Mouse (Mus musculus): ENCODE results near the gene Cdc25a. TPM values are rescaled to one million over a fixed set of nuclear protein-coding genes. Genes with fewer than 3 reads are reported as not detected.

Cdc25a gene
- polyA plus RNA-seq, 1 experiment from 2014 or later: 36.3 TPM

DNA sequence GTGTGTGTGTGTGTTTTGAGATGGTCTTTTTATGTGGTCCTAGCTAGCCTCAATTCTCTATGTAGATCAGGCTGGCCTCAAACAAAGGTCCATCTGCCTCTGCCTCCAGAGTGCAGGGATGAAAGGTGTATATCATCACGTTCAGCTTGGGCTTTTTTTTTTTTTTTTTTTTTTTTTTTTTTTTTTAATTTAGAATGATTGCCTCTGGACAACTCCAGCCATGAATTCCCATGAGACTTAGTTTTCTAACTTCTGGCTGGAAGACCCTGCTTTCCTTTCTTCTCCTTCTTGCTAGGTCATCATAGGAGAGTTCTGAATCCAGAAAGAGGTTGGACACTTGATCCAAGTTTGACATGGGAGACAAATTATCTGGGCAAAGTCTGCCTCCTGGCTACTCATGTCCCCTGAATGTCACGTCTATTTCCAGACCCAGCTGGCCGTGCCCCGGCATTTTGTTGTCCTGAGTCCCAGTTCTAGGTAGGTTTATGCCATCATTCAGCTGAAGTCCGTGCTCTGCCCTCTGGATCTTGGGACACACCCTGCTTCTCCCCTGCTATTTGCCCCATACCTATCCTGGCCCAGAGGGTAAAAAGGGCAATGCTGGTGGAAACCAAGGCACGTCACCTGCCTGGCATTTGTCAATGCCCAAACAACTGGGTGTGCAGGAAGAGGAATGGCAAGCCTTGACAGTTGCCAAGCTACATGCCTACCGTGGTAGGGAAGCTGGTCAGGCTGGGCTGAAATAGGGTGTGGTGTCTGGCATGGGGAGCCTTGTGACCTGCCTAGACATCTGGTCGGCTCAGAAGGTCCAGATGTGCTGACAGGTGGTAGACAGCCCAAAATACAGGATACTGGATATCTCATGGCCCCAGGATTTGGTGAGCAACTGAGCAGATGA is 21.1 kb downstream of the Cdc25a start:
- H3K4me3 ChIP-seq: no peak overlapping the region
- no peak overlapping the region for H3K9ac ChIP-seq
- no peak for ATAC-seq (ENCODE audit: low FRiP score, low read depth)
- H3K27ac ChIP-seq: no peak overlapping the region
- H3K27me3 ChIP-seq: no peaks in the 10 kb centered on the region
- H3K36me3 ChIP-seq: peaks cover 38% of the 10 kb centered on the region
- 81% methylated on average over 8 of the region's 8 CpGs for WGBS
- H3K4me2 ChIP-seq (replicated peaks): no peak overlapping the region
- no peaks in the 10 kb centered on the region for H3K9me3 ChIP-seq
- H3K4me1 ChIP-seq: peaks cover 6% of the 10 kb centered on the region; the same call in 1 of the 2 replicates

DNA sequence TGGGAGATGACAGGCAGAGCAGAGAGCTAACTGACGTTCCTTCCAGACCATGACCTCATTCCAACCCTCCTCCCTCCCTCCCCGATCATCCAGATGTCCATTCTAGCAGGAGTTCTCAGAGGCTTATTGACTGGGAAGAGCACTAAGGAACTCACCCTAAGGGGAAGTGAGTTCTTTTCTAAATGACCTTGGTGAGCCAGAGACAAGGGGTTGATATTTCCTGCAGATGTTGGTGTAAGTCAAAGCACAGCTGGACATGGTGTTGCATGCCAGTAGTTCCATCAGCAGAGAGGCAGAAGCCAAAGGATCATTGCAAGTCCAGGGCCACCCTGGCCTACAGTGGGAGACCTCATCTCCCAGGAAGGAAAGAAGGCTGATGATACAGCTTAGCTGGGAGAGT is 22.6 kb downstream of the Cdc25a start:
- Histone ChIP-seq H3K4me1 (peaks cover 6% of the 10 kb centered on the region; the same call in 1 of the 2 replicates), H3K4me2 (replicated peaks) (no peak overlapping the region), H3K27me3 (no peaks in the 10 kb centered on the region), H3K36me3 (peaks cover 24% of the 10 kb centered on the region), H3K9me3 (no peaks in the 10 kb centered on the region), H3K4me3 (no peak overlapping the region), H3K27ac (no peak overlapping the region), H3K9ac (no peak overlapping the region)
- no peak for ATAC-seq (ENCODE audit: low FRiP score, low read depth)
- 28% methylated on average over 2 of the region's 2 CpGs for WGBS

- no peak overlapping the region for H3K27ac ChIP-seq
Measured at GRCm38 (mm10) chr9:109899361-109899760, 24.0 kb downstream of the Cdc25a start.

GRCm38 (mm10) chr9:109899774-109900173 is 24.4 kb downstream of the Cdc25a start:
- Histone ChIP-seq H3K4me2 (replicated peaks) (no peak overlapping the region), H3K27ac (no peak overlapping the region), H3K9ac (no peak overlapping the region), H3K27me3 (no peaks in the 10 kb centered on the region), H3K4me1 (no peaks in the 10 kb centered on the region; the same call in 1 of the 2 replicates), H3K9me3 (no peaks in the 10 kb centered on the region), H3K36me3 (peaks cover 11% of the 10 kb centered on the region), H3K4me3 (no peak overlapping the region)
- WGBS: 72% methylated on average over 8 of the region's 8 CpGs
- no peak for ATAC-seq (ENCODE audit: low FRiP score, low read depth)

More at GRCm38 (mm10) chr9:109899361-109899760, 24.0 kb downstream of the Cdc25a start:
- ATAC-seq (ENCODE audit: low FRiP score, low read depth): no peak
- H3K4me1 ChIP-seq: peaks cover 3% of the 10 kb centered on the region; the same call in 1 of the 2 replicates
- no peak overlapping the region for H3K4me3 ChIP-seq
- peaks cover 11% of the 10 kb centered on the region for H3K36me3 ChIP-seq
- no peak overlapping the region for H3K9ac ChIP-seq
- no peaks in the 10 kb centered on the region for H3K9me3 ChIP-seq
- 52% methylated on average over 13 of the region's 15 CpGs for WGBS
- H3K4me2 ChIP-seq (replicated peaks): no peak overlapping the region
- H3K27me3 ChIP-seq: no peaks in the 10 kb centered on the region

DNA sequence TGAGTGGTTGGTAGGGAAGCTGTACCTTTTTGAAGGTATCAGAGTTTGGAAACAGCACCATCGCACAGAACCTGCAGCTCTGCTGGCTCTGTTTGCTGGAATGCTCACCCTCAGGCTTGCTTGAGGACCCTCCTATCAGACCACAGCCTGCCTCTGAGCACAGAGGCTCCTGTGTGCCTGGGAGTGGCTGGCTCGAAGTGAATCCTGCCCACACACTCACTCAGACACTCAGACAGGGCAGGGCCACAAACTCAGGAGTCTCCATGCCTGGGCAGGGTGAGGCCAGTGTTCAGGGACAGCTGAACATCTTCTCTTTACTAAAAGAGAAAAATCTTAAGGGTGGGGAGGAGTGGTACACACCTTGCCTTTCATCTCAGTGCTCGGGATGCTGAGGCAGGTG is 25.2 kb downstream of the Cdc25a start:
- ATAC-seq (ENCODE audit: low FRiP score, low read depth): no peak
- H3K4me3 ChIP-seq: no peak overlapping the region
- WGBS: 86% methylated on average over 3 of the region's 3 CpGs

DNA sequence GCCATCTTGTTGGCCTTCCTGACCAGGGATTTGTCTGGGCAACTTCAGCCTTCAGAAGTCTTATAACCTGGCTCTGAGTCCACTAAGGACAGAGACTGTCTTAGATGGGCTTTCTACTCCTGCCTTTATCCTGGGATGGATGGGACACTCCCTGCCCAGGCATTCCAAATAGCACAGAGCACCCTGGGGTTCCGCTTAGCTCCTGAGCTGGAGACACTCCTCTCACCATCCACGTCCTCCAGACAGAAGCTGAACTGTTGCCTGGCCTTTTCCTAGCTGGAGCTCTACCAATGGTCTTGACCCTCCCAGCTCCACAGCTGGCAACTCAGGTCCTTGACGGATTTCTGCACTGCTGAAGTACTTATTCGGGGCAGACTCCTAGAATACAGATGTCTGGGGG is 26.9 kb downstream of the Cdc25a start:
- no peaks in the 10 kb centered on the region for H3K9me3 ChIP-seq
- no peak overlapping the region for H3K4me2 ChIP-seq (replicated peaks)
- H3K27ac ChIP-seq: no peak overlapping the region
- 56% methylated on average over 4 of the region's 4 CpGs for WGBS
- H3K27me3 ChIP-seq: no peaks in the 10 kb centered on the region
- H3K9ac ChIP-seq: no peak overlapping the region
- no peak for ATAC-seq (ENCODE audit: low FRiP score, low read depth)
- no peak overlapping the region for H3K4me3 ChIP-seq
- H3K4me1 ChIP-seq: no peaks in the 10 kb centered on the region
- no peaks in the 10 kb centered on the region for H3K36me3 ChIP-seq

More for the DNA sequence above, 25.2 kb downstream of the Cdc25a start:
- no peak overlapping the region for H3K4me2 ChIP-seq (replicated peaks)
- H3K4me1 ChIP-seq: no peaks in the 10 kb centered on the region
- H3K27ac ChIP-seq: no peak overlapping the region
- no peaks in the 10 kb centered on the region for H3K27me3 ChIP-seq
- no peaks in the 10 kb centered on the region for H3K9me3 ChIP-seq
- peaks cover 8% of the 10 kb centered on the region for H3K36me3 ChIP-seq
- no peak overlapping the region for H3K9ac ChIP-seq

GRCm38 (mm10) chr9:109902740-109903139 is 27.4 kb downstream of the Cdc25a start:
- no peak overlapping the region for H3K27ac ChIP-seq
- H3K4me2 ChIP-seq (replicated peaks): no peak overlapping the region
- ATAC-seq (ENCODE audit: low FRiP score, low read depth): no peak
- no peaks in the 10 kb centered on the region for H3K4me1 ChIP-seq
- no peaks in the 10 kb centered on the region for H3K36me3 ChIP-seq
- WGBS: 65% methylated on average over 5 of the region's 5 CpGs
- no peak overlapping the region for H3K9ac ChIP-seq
- no peak overlapping the region for H3K4me3 ChIP-seq
- H3K27me3 ChIP-seq: no peaks in the 10 kb centered on the region
- H3K9me3 ChIP-seq: no peaks in the 10 kb centered on the region

GRCm38 (mm10) chr9:109907300-109907699 is 31.9 kb downstream of the Cdc25a start:
- no peak overlapping the region for H3K4me3 ChIP-seq
- H3K27me3 ChIP-seq: no peaks in the 10 kb centered on the region
- no peaks in the 10 kb centered on the region for H3K36me3 ChIP-seq
- ATAC-seq (ENCODE audit: low FRiP score, low read depth): no peak
- H3K27ac ChIP-seq: no peak overlapping the region
- H3K4me1 ChIP-seq: no peaks in the 10 kb centered on the region
- no peak overlapping the region for H3K4me2 ChIP-seq (replicated peaks)
- H3K9ac ChIP-seq: no peak overlapping the region
- no peaks in the 10 kb centered on the region for H3K9me3 ChIP-seq
- 65% methylated on average over 8 of the region's 8 CpGs for WGBS

DNA sequence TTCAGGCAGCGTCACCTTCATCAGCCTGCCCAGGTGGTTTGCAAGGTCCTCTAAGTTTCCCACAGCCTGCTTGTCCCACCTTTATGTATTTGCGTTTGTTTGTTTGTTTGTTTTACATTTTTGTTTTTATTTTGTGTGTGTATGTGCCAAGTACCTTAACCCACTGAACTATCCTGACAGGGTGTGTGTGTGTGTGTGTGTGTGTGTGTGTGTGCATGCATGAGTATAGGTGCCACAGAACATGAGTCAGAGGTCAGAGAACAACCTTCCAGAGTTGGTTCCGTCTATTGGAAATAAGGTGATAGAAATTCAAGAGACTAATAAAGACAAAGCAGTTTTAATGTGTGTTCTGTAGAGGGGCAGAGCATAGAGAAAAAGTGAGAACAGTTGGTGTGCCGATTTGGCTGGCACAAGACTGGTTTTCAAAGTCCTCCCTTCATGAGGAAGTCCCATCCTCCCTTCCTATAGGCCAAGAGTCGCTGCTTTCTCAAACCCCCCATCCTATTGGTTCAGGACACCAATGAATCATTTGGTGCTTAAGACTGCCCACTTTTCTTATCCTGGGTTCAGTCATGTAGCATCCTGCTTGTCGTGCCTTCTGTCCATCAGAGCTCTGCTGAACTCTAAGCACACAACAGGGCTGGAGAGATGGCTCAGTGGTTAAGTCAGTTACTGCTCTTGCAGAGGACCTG is 32.5 kb downstream of the Cdc25a start:
- WGBS: 73% methylated on average over 6 of the region's 6 CpGs

DNA sequence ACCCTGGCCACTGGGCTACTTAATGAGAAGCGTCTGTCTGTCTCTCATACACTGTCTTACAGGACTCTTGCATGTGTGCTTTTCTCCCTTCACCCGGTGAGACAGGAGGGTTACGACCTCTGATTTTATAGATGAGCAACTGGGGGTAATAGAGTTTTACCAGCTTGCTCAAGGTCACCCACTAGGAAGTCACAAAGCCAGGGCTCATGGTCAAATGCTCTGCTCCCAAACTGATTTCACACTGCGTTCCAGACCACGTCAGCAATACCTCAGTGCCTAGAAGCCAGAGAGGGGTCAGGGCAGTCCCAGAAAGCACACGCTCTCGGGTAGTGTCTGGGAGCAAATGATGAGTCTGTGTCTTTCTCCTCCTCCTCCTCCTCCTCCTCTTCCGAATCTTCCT is 33.7 kb downstream of the Cdc25a start:
- no peaks in the 10 kb centered on the region for H3K36me3 ChIP-seq
- ATAC-seq (ENCODE audit: low FRiP score, low read depth): no peak
- H3K4me1 ChIP-seq: no peaks in the 10 kb centered on the region
- H3K4me2 ChIP-seq (replicated peaks): no peak overlapping the region
- H3K27ac ChIP-seq: no peak overlapping the region
- no peak overlapping the region for H3K4me3 ChIP-seq
- 72% methylated on average over 8 of the region's 8 CpGs for WGBS
- no peaks in the 10 kb centered on the region for H3K9me3 ChIP-seq
- no peak overlapping the region for H3K9ac ChIP-seq
- H3K27me3 ChIP-seq: no peaks in the 10 kb centered on the region

More for the DNA sequence above, 32.5 kb downstream of the Cdc25a start:
- H3K9me3 ChIP-seq: no peaks in the 10 kb centered on the region
- ATAC-seq (ENCODE audit: low FRiP score, low read depth): no peak
- H3K4me3 ChIP-seq: no peak overlapping the region
- no peak overlapping the region for H3K9ac ChIP-seq
- no peaks in the 10 kb centered on the region for H3K36me3 ChIP-seq
- H3K4me2 ChIP-seq (replicated peaks): no peak overlapping the region
- no peak overlapping the region for H3K27ac ChIP-seq
- no peaks in the 10 kb centered on the region for H3K27me3 ChIP-seq
- H3K4me1 ChIP-seq: no peaks in the 10 kb centered on the region

- H3K4me2 ChIP-seq (replicated peaks): no peak overlapping the region
- H3K27me3 ChIP-seq: no peaks in the 10 kb centered on the region
- no peak overlapping the region for H3K27ac ChIP-seq
- 93% methylated on average over 4 of the region's 4 CpGs for WGBS
- ATAC-seq (ENCODE audit: low FRiP score, low read depth): no peak
- H3K4me3 ChIP-seq: no peak overlapping the region
- H3K36me3 ChIP-seq: no peaks in the 10 kb centered on the region
- no peaks in the 10 kb centered on the region for H3K4me1 ChIP-seq
- no peak overlapping the region for H3K9ac ChIP-seq
- no peaks in the 10 kb centered on the region for H3K9me3 ChIP-seq
Measured at GRCm38 (mm10) chr9:109909926-109910325, 34.5 kb downstream of the Cdc25a start.

- Histone ChIP-seq H3K9me3 (no peaks in the 10 kb centered on the region), H3K4me2 (replicated peaks) (no peak overlapping the region), H3K27ac (no peak overlapping the region), H3K9ac (no peak overlapping the region), H3K36me3 (no peaks in the 10 kb centered on the region), H3K27me3 (no peaks in the 10 kb centered on the region), H3K4me3 (no peak overlapping the region), H3K4me1 (no peaks in the 10 kb centered on the region)
- WGBS: 89% methylated on average over 7 of the region's 7 CpGs
- ATAC-seq (ENCODE audit: low FRiP score, low read depth): no peak
Measured at GRCm38 (mm10) chr9:109911779-109912178, 36.4 kb downstream of the Cdc25a start.

Data from limb, embryonic 13.5 days (tissue).